Mouse (Mus musculus) G1E (cell line): ENCODE measurements around the gene Gm10197. TPM values are rescaled to one million over a fixed set of nuclear protein-coding genes. Genes with fewer than 3 reads are reported as not detected.

Experiments
- ATAC-seq: 2 replicates; pipeline ENCODE4 v1.8.0; 2016; ENCODE audit warnings: mild to moderate bottlenecking; ENCODE audit not compliant: insufficient number of reproducible peaks, poor library complexity, low FRiP score, severe bottlenecking; ENCODE audit errors: extremely low read depth
- DNase-seq: peaks from one replicate; pipeline ENCODE4 v3.0.0; 2012; ENCODE audit warnings: low spot score
- H3K27me3 ChIP-seq: 2 replicates; pipeline ENCODE4 v1.6.1; 2012; ENCODE audit warnings: mild to moderate bottlenecking, low read length, inconsistent platforms; ENCODE audit not compliant: insufficient read depth
- H3K36me3 ChIP-seq: replicated peaks from 2 replicates; pipeline ENCODE3; 2012; ENCODE audit warnings: mild to moderate bottlenecking, inconsistent platforms
- H3K4me1 ChIP-seq: 2 replicates; pipeline ENCODE4 v1.6.1; 2012; ENCODE audit warnings: low read depth, low read length, inconsistent platforms, mixed read lengths; ENCODE audit not compliant: insufficient read depth
- H3K4me3 ChIP-seq: 2 replicates; pipeline ENCODE4 v1.5.1; 2012; ENCODE audit warnings: low read depth, mild to moderate bottlenecking, inconsistent platforms, low read length, moderate library complexity, mixed read lengths
- H3K9me3 ChIP-seq: replicated peaks from 2 replicates; pipeline ENCODE4 v1.6.1; 2012; ENCODE audit warnings: inconsistent platforms
- CTCF ChIP-seq: IDR thresholded peaks from 2 replicates; pipeline ENCODE4 v1.5.1; 2012; ENCODE audit warnings: low read depth, low read length, inconsistent platforms, mixed read lengths
- GATA1 ChIP-seq: IDR thresholded peaks from 2 replicates; pipeline ENCODE4 v1.6.1; 2012; ENCODE audit warnings: borderline replicate concordance, low read length, inconsistent platforms, mixed read lengths
- GATA2 ChIP-seq: IDR thresholded peaks from 2 replicates; pipeline ENCODE4 v1.6.1; 2012; ENCODE audit warnings: low read depth, low read length, inconsistent platforms, borderline replicate concordance
- POLR2AphosphoS5 ChIP-seq: IDR thresholded peaks from 2 replicates; pipeline ENCODE4 v1.6.1; 2012; ENCODE audit warnings: low read depth, low read length, inconsistent platforms; ENCODE audit not compliant: insufficient replicate concordance
- TAL1 ChIP-seq: conservative IDR thresholded peaks from 2 replicates; pipeline ENCODE4 v1.6.1; 2012; ENCODE audit warnings: low read depth, low read length, inconsistent platforms, mixed read lengths
- polyA plus RNA-seq: library from polyadenylated mRNA; stranded (reverse); fragments of >175 nt; gene quantifications from 2 replicates; pipeline ENCODE4 v1.2.3, GENCODE M21; 2012
- total RNA-seq, 2 experiments: library from RNA; stranded (forward) in 1 of 2; stranded (reverse) in 1 of 2; fragments of 200-1000 nt in 1 of 2; fragments of >200 nt in 1 of 2; fragmentation: Nextera tagmentation in 1 of 2; gene quantifications; 2 replicates each; pipeline ENCODE4 v1.2.3; 2014 to 2017

Gene Gm10197
- total and polyA plus RNA-seq, 3 experiments: 6.6 TPM; not detected in 2

DNA sequence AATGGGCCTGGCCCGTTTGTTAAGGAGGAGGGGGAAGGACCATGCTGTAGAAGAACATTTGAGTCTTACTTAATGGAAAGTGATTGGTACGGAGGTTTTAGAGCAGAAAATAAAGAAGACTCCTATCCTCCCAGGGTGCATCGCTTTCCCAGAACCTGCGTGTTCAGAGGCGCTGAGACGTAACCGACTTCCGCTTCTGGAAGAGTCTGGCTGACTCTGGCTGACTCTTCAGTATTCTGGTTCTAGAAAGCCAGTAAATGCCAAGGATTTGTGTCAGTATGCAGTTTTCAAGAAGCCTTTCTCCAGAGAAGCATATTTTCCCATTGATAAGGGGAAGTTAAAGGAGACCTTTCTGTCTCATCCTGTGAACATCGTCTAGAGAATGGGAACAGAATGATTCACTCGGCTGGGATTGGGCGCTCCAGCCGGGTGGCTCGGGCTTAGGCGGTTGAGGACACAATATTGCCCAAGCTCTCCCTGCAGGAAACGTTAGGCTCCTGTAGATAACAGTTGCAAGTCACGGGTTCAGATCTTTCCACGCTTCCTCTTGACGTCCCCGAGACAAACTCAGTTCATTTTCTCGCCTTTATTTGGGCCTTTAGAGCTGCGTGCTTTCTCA lies 39.6 kb downstream of the Gm10197 start:
- H3K4me3 ChIP-seq: no peak overlapping the region
- H3K4me1 ChIP-seq: peaks cover 26% of the 10 kb centered on the region
- no peak for DNase-seq
- no peaks in the 10 kb centered on the region for H3K9me3 ChIP-seq
- TF ChIP-seq POLR2AphosphoS5: no peak
- no peak for TF ChIP-seq GATA1
- no peak for TF ChIP-seq CTCF
- TF ChIP-seq TAL1: no peak
- no peak for TF ChIP-seq GATA2
- no peak for ATAC-seq
- no peaks in the 10 kb centered on the region for H3K27me3 ChIP-seq
- peaks cover 55% of the 10 kb centered on the region for H3K36me3 ChIP-seq

DNA sequence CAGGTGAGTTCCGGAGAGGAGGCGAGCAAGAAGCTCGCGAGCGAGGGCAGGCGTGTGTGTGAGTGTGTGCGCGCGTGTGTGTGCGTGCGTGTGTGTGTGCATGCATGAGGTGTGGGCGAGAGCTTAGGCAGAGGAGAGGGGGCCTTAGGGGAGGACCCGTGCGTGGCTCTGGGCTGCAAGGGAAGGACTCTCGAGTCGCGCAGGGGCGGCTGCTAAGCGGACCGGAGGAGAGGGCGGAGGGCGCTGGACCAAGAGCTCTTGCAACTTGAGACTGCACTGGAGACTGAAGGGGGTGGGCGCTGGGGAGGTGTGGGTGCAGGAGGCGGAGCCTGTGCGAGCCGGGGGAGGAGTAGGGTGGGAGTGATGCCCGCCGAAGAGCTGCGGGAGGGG lies 41.6 kb downstream of the Gm10197 start:
- Histone ChIP-seq H3K36me3 (peaks cover 42% of the 10 kb centered on the region), H3K4me3 (peak overlapping the region; percentile 98), H3K4me1 (peaks cover 40% of the 10 kb centered on the region), H3K9me3 (no peaks in the 10 kb centered on the region), H3K27me3 (no peaks in the 10 kb centered on the region)
- DNase-seq (peak; percentile 66), ATAC-seq (peak; percentile 51; the same call in 1 of the 2 replicates)
- TF ChIP-seq GATA2: no peak
- no peak for TF ChIP-seq CTCF
- TF ChIP-seq TAL1: no peak
- TF ChIP-seq POLR2AphosphoS5: no peak
- TF ChIP-seq GATA1: no peak

DNA sequence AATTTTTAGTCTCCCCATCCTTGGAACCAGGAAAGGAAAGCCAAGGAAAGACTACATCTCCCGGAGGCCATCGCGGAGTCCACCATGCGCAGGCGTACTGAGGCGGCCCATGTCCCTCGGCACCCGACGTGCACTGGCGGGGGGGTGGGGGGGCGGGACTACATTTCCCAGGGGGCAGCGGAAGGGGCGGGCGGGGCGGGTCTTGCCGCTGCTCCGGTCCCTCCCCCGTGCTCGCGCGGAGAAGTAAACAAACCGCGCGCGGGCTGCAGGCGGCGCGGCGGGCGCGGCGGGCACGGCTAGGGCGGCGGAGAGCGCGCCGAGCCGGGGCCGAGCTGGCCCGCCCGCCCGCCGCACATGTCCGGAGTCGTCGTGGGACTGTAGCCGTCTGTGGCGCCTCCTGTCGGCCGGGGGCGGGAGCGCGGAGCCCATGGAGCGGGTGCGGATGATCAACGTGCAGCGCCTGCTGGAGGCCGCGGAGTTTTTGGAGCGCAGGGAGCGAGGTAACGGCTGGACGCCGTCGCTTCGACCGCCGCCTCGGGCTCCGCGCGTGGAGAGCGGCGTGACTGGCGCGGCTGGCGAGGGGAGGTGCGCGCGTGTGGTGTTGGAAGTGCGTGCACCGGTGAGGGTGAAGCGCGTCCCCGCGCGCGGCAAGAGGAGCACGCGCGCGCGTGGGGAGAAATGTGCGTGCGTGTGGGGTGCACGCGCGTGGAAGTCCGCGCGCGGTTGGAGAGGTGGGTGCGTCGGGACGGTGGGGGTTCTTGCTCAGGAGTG lies 42.2 kb downstream of the Gm10197 start:
- peak; percentile 61 for ATAC-seq
- Histone ChIP-seq H3K27me3 (no peaks in the 10 kb centered on the region), H3K36me3 (peaks cover 36% of the 10 kb centered on the region), H3K4me1 (peaks cover 46% of the 10 kb centered on the region), H3K9me3 (no peaks in the 10 kb centered on the region), H3K4me3 (peak overlapping the region; percentile 98)
- TF ChIP-seq GATA2: no peak
- no peak for TF ChIP-seq TAL1
- TF ChIP-seq POLR2AphosphoS5: no peak
- TF ChIP-seq GATA1: no peak
- no peak for TF ChIP-seq CTCF
- DNase-seq: peak; percentile 88

DNA sequence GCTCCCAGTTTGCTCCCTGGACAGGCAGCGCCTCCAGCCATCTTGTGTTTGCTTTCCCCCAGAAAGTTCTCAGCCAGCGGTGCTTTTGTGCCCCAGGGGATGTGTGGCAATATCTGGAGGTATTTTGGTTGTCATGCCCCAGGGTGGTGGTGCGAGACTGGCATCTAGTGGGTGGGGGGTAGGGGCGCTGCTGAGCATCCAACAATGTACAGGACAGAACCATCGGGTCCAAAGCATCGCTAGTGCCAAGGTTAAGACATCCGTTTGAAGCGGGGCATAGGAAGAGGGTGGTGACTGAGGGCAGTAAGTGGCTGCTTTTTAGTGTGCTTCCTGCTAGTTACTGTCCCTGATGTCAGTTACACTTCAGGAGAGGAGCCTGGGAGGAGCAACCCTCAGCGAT lies 43.5 kb downstream of the Gm10197 start:
- DNase-seq (no peak), ATAC-seq (no peak)
- H3K9me3 ChIP-seq: no peaks in the 10 kb centered on the region
- peaks cover 32% of the 10 kb centered on the region for H3K36me3 ChIP-seq
- no peaks in the 10 kb centered on the region for H3K27me3 ChIP-seq
- no peak for TF ChIP-seq GATA2
- TF ChIP-seq POLR2AphosphoS5: no peak
- TF ChIP-seq GATA1: no peak
- TF ChIP-seq CTCF: no peak
- no peak for TF ChIP-seq TAL1
- no peak overlapping the region for H3K4me3 ChIP-seq
- H3K4me1 ChIP-seq: peaks cover 54% of the 10 kb centered on the region

DNA sequence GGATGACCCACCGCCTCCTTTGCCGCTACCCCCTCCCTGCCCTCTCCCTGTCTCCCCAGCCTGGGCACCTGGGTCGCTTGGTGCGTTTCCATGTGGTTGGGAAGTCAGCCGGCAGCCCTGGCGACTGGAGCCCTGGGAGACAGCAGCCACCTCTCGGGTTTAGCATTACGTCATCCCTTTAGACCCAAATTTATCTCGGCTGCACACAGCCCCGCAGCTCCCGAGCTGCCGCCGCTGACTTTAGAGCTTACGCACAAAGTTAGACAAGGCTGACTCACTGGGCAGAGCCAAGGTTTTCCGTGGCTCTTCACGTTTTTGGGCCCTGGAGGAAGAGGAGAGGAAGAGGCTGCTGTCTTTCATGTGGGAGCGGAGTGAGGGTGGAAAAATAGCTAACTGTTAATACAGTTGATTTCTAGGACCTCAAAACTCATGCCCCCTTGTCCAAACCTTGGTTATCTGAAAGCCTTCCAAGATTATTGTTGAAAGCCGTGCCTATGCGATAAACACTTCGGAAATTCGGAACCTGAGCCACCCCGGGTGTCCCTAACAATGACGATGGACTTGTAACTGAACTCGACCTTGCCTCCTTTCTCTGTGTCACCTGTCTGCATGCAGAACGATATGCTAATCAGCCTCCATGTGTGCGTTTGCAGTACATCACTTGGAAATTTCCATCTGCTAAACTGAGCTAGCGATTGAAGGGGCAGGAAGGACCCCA lies 45.8 kb downstream of the Gm10197 start:
- H3K9me3 ChIP-seq: no peaks in the 10 kb centered on the region
- peak; percentile 71 for ATAC-seq
- DNase-seq: peak; percentile 72
- peaks cover 24% of the 10 kb centered on the region for H3K36me3 ChIP-seq
- no peaks in the 10 kb centered on the region for H3K27me3 ChIP-seq
- TF ChIP-seq TAL1 (0 out of 2 replicates have a peak, but pooled peaks have one; percentile 19), GATA1 (no peak)
- H3K4me3 ChIP-seq: peak overlapping the region; percentile 71
- H3K4me1 ChIP-seq: peaks cover 63% of the 10 kb centered on the region

DNA sequence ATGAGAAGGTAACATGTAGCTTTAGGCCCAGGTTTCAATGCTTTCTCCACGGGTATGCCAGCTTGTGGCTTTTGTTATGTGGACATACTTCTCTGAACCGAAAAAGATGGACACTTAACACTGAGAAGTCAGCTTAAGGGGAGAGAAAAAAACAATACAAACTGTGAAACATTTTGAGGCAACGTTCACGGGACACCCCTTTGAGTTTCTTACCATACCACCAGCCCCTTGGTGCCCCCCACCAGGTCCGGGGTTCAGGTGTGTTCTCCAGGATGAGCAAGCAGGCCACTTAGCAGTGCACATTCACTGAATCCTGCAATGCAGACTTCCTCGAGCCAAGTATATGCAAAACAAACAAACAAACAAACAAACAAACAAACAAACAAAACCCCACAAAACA lies 46.7 kb downstream of the Gm10197 start:
- TF ChIP-seq GATA2: no peak
- no peak for TF ChIP-seq GATA1
- TF ChIP-seq POLR2AphosphoS5: no peak
- no peak for TF ChIP-seq TAL1
- no peak for TF ChIP-seq CTCF
- ATAC-seq: no peak
- H3K4me3 ChIP-seq: no peak overlapping the region; the same call in 1 of the 2 replicates
- H3K27me3 ChIP-seq: no peaks in the 10 kb centered on the region
- H3K36me3 ChIP-seq: peaks cover 25% of the 10 kb centered on the region
- no peaks in the 10 kb centered on the region for H3K9me3 ChIP-seq
- DNase-seq: no peak
- peaks cover 64% of the 10 kb centered on the region for H3K4me1 ChIP-seq
